Mouse (Mus musculus) forebrain, embryonic 16.5 days (tissue): Measurements from ENCODE around the gene Tprg. TPM values are rescaled to one million over a fixed set of nuclear protein-coding genes. Genes with fewer than 3 reads are reported as not detected.

Source experiments
- ATAC-seq: fragments of 200-750 bp; cut with Nextera tagmentation; 2 replicates; pipeline ENCODE4 v1.8.0; 2017; ENCODE audit warnings: mild to moderate bottlenecking, moderate library complexity
- H3K27ac ChIP-seq: fragments of 300-500 bp; sonication (generic); 2 replicates; pipeline ENCODE4 v1.5.1; 2014; ENCODE audit warnings: low read length, control low read depth
- H3K27me3 ChIP-seq: fragments of 300-500 bp; sonication (generic); replicated peaks from 2 replicates; pipeline ENCODE4 v1.6.1; 2014; ENCODE audit warnings: low read length; ENCODE audit not compliant: control insufficient read depth, insufficient read depth
- H3K36me3 ChIP-seq: fragments of 300-500 bp; sonication (generic); 2 replicates; pipeline ENCODE4 v1.6.1; 2014; ENCODE audit not compliant: control insufficient read depth, insufficient read depth
- H3K4me1 ChIP-seq: fragments of 300-500 bp; sonication (generic); replicated peaks from 2 replicates; pipeline ENCODE4 v1.6.1; 2014; ENCODE audit warnings: low read length; ENCODE audit not compliant: control insufficient read depth, insufficient read depth
- H3K4me2 ChIP-seq: fragments of 300-500 bp; sonication (generic); 2 replicates; pipeline ENCODE4 v1.6.1; 2014; ENCODE audit warnings: mild to moderate bottlenecking, low read length, control low read depth
- H3K4me3 ChIP-seq: fragments of 300-500 bp; sonication (generic); replicated peaks from 2 replicates; pipeline ENCODE4 v1.5.1; 2014; ENCODE audit warnings: mild to moderate bottlenecking, low read length, control low read depth
- H3K9ac ChIP-seq: fragments of 300-500 bp; sonication (generic); replicated peaks from 2 replicates; pipeline ENCODE4 v1.6.1; 2014; ENCODE audit warnings: low read depth, low read length, control low read depth
- H3K9me3 ChIP-seq: fragments of 300-500 bp; sonication (generic); 2 replicates; pipeline ENCODE4 v1.6.1; 2016; ENCODE audit warnings: low read length; ENCODE audit not compliant: control insufficient read depth
- WGBS: fragments of 180-500 bp; shearing (Covaris S2); extraction: QIAGEN DNeasy Blood & Tissue Kit; methylation state at CpG from one replicate; pipeline ENCODE4 v1.1.7; 2014; 5-methylcytosine and 5-hydroxymethylcytosine counted together
- polyA plus RNA-seq: library from polyadenylated mRNA; unstranded; fragments of >200 nt; fragmentation: Nextera tagmentation; extraction: Ambion mirVana; gene quantifications from 2 replicates; pipeline ENCODE4 v1.2.1, GENCODE M21; 2015

Gene Tprg
- polyA plus RNA-seq: 0.25 TPM in 1 of 2 replicates, not detected in the other

- Histone ChIP-seq H3K27me3 (no peaks in the 10 kb centered on the region), H3K4me2 (no peak within 1 kb of the TSS), H3K4me1 (no peaks in the 10 kb centered on the region), H3K27ac (no peak within 1 kb of the TSS), H3K9me3 (no peaks in the 10 kb centered on the region), H3K36me3 (no peaks in the 10 kb centered on the region), H3K9ac (no peak within 1 kb of the TSS), H3K4me3 (no peak within 1 kb of the TSS)
- ATAC-seq: no peak
- WGBS: 95% methylated on average over 5 of the region's 5 CpGs
These were observed at the start of gene Tprg for GRCm38 (mm10) chr16:25286517-25286916. Tprg (plus strand) TSS chr16:25286817.

- H3K9me3 ChIP-seq: no peaks in the 10 kb centered on the region
- no peaks in the 10 kb centered on the region for H3K36me3 ChIP-seq
- no peaks in the 10 kb centered on the region for H3K4me1 ChIP-seq
- no peak overlapping the region for H3K4me2 ChIP-seq
- no peaks in the 10 kb centered on the region for H3K27me3 ChIP-seq
- H3K4me3 ChIP-seq: no peak overlapping the region
- no peak for ATAC-seq
- H3K9ac ChIP-seq: no peak overlapping the region
- H3K27ac ChIP-seq: no peak overlapping the region
- WGBS: 77% methylated on average over 11 of the region's 11 CpGs
These were observed 48.2 kb upstream of the Tprg start for GRCm38 (mm10) chr16:25238274-25239050.

GRCm38 (mm10) chr16:25248889-25249288, 37.7 kb upstream of the Tprg start:
- Histone ChIP-seq H3K36me3 (no peaks in the 10 kb centered on the region), H3K9me3 (no peaks in the 10 kb centered on the region), H3K27ac (no peak overlapping the region), H3K9ac (no peak overlapping the region), H3K4me3 (no peak overlapping the region), H3K4me2 (no peak overlapping the region), H3K27me3 (no peaks in the 10 kb centered on the region), H3K4me1 (no peaks in the 10 kb centered on the region)
- ATAC-seq: no peak
- 89% methylated on average over 6 of the region's 6 CpGs for WGBS

- Histone ChIP-seq H3K9me3 (no peaks in the 10 kb centered on the region), H3K4me1 (peaks cover 7% of the 10 kb centered on the region), H3K36me3 (no peaks in the 10 kb centered on the region), H3K4me2 (no peak overlapping the region), H3K4me3 (no peak overlapping the region), H3K27ac (no peak overlapping the region), H3K27me3 (no peaks in the 10 kb centered on the region), H3K9ac (no peak overlapping the region)
- no peak for ATAC-seq
- 86% methylated on average over 6 of the region's 6 CpGs for WGBS
These were observed 36.4 kb upstream of the Tprg start for GRCm38 (mm10) chr16:25250129-25250749.

GRCm38 (mm10) chr16:25251080-25251479, 35.5 kb upstream of the Tprg start:
- Histone ChIP-seq H3K4me3 (no peak overlapping the region), H3K4me1 (peaks cover 11% of the 10 kb centered on the region), H3K9me3 (no peaks in the 10 kb centered on the region), H3K9ac (no peak overlapping the region), H3K27me3 (no peaks in the 10 kb centered on the region), H3K27ac (no peak overlapping the region), H3K4me2 (no peak overlapping the region), H3K36me3 (no peaks in the 10 kb centered on the region)
- 85% methylated on average over 9 of the region's 9 CpGs for WGBS
- no peak for ATAC-seq

- Histone ChIP-seq H3K27me3 (no peaks in the 10 kb centered on the region), H3K9me3 (no peaks in the 10 kb centered on the region)
These were observed 32.0 kb upstream of the Tprg start for GRCm38 (mm10) chr16:25254646-25255045.

GRCm38 (mm10) chr16:25255186-25255585, 31.4 kb upstream of the Tprg start:
- peaks cover 12% of the 10 kb centered on the region for H3K4me1 ChIP-seq
- ATAC-seq: peak; percentile 79

More at GRCm38 (mm10) chr16:25254646-25255045, 32.0 kb upstream of the Tprg start:
- ATAC-seq: no peak
- H3K27ac ChIP-seq: peak overlapping the region; percentile 87
- H3K4me2 ChIP-seq: no peak overlapping the region
- no peaks in the 10 kb centered on the region for H3K36me3 ChIP-seq
- peaks cover 12% of the 10 kb centered on the region for H3K4me1 ChIP-seq
- H3K9ac ChIP-seq: no peak overlapping the region
- WGBS: 52% methylated on average over 6 of the region's 6 CpGs
- H3K4me3 ChIP-seq: no peak overlapping the region

GRCm38 (mm10) chr16:25255603-25256260, 30.9 kb upstream of the Tprg start:
- no peaks in the 10 kb centered on the region for H3K36me3 ChIP-seq
- H3K4me2 ChIP-seq: peak overlapping the region; percentile 29
- 0 out of 2 replicates have a peak overlapping the region, but pooled peaks have one; percentile 17 for H3K9ac ChIP-seq
- no peaks in the 10 kb centered on the region for H3K27me3 ChIP-seq
- 47% methylated on average over 8 of the region's 8 CpGs for WGBS
- peak; percentile 96 for ATAC-seq
- H3K4me1 ChIP-seq: peaks cover 12% of the 10 kb centered on the region
- no peak overlapping the region for H3K4me3 ChIP-seq
- H3K9me3 ChIP-seq: no peaks in the 10 kb centered on the region
- peak overlapping the region; percentile 87 for H3K27ac ChIP-seq

More at GRCm38 (mm10) chr16:25255186-25255585, 31.4 kb upstream of the Tprg start:
- Histone ChIP-seq H3K4me2 (peak overlapping the region; percentile 29), H3K27me3 (no peaks in the 10 kb centered on the region), H3K9me3 (no peaks in the 10 kb centered on the region), H3K36me3 (no peaks in the 10 kb centered on the region), H3K27ac (peak overlapping the region; percentile 87), H3K9ac (0 out of 2 replicates have a peak overlapping the region, but pooled peaks have one; percentile 17), H3K4me3 (no peak overlapping the region)
- WGBS: 46% methylated on average over 11 of the region's 11 CpGs

- Histone ChIP-seq H3K27ac (no peak overlapping the region), H3K27me3 (no peaks in the 10 kb centered on the region), H3K4me2 (no peak overlapping the region), H3K36me3 (no peaks in the 10 kb centered on the region), H3K9ac (no peak overlapping the region), H3K9me3 (no peaks in the 10 kb centered on the region), H3K4me3 (no peak overlapping the region), H3K4me1 (peaks cover 4% of the 10 kb centered on the region; the same call in 1 of the 2 replicates)
- 94% methylated on average over 5 of the region's 5 CpGs for WGBS
- ATAC-seq: no peak
These were observed 24.3 kb upstream of the Tprg start for GRCm38 (mm10) chr16:25262306-25262705.
